Mouse (Mus musculus): ENCODE measurements around the gene Lgr4. TPM values are rescaled to one million over a fixed set of nuclear protein-coding genes. Genes with fewer than 3 reads are reported as not detected.

Lgr4 gene
- polyA plus RNA-seq, 1 experiment from 2014 or later, result 10.7 TPM

- no peaks in the 10 kb centered on the region; the same call in 1 of the 2 replicates for H3K4me1 ChIP-seq (replicated peaks)
- no peak overlapping the region for H3K9ac ChIP-seq
- H3K27ac ChIP-seq (replicated peaks), result no peak overlapping the region
- no peaks in the 10 kb centered on the region for H3K9me3 ChIP-seq
- H3K27me3 ChIP-seq, result no peaks in the 10 kb centered on the region
- 63% methylated on average over 5 of the region's 5 CpGs for WGBS
- 0 out of 2 replicates have a peak, but pooled peaks cover 2% of the 10 kb centered on the region for H3K36me3 ChIP-seq
- no peak for ATAC-seq (ENCODE audit: low read depth)
- H3K4me2 ChIP-seq, result no peak overlapping the region
- no peak overlapping the region for H3K4me3 ChIP-seq
Measured at GRCm38 (mm10) chr2:110042861-110043760, 125.7 kb downstream of the Lgr4 start.

- Histone ChIP-seq H3K4me1 (replicated peaks) (no peaks in the 10 kb centered on the region), H3K27ac (replicated peaks) (no peak overlapping the region), H3K4me2 (no peak overlapping the region), H3K36me3 (no peaks in the 10 kb centered on the region), H3K9ac (no peak overlapping the region), H3K27me3 (no peaks in the 10 kb centered on the region), H3K4me3 (no peak overlapping the region), H3K9me3 (no peaks in the 10 kb centered on the region)
- no peak for ATAC-seq (ENCODE audit: low read depth)
- 69% methylated on average over 4 of the region's 4 CpGs for WGBS
Measured at GRCm38 (mm10) chr2:110058424-110058823, 141.0 kb downstream of the Lgr4 start.

- Histone ChIP-seq H3K36me3 (no peaks in the 10 kb centered on the region), H3K4me3 (no peak overlapping the region), H3K4me2 (no peak overlapping the region), H3K9ac (no peak overlapping the region), H3K9me3 (no peaks in the 10 kb centered on the region), H3K27me3 (no peaks in the 10 kb centered on the region), H3K4me1 (replicated peaks) (peaks cover under 1% of the 10 kb centered on the region; the same call in 1 of the 2 replicates), H3K27ac (replicated peaks) (no peak overlapping the region)
- no peak for ATAC-seq (ENCODE audit: low read depth)
- WGBS, result 92% methylated on average over 1 of the region's 1 CpGs
Measured at GRCm38 (mm10) chr2:110063131-110063530, 145.7 kb downstream of the Lgr4 start.

Other genes with a start within 250 kb of the Lgr4 start
- 3.1 and 3.2 TPM in 2 replicates for gene Bdnf, start 242.9 kb upstream of the Lgr4 start, polyA plus RNA-seq (2015; fragmentation: Nextera tagmentation; extraction: Ambion mirVana)
- 152 and 176 TPM in 2 replicates for gene Lin7c, start 26.8 kb upstream of the Lgr4 start, polyA plus RNA-seq (2015; fragmentation: Nextera tagmentation; extraction: Ambion mirVana)
- 34.6 and 36.1 TPM in 2 replicates for gene Ccdc34, start 100.2 kb downstream of the Lgr4 start, polyA plus RNA-seq (2015; fragmentation: Nextera tagmentation; extraction: Ambion mirVana)